Mouse (Mus musculus): ENCODE data around the gene Oosp1. TPM values are rescaled to one million over a fixed set of nuclear protein-coding genes. Genes with fewer than 3 reads are reported as not detected.

The Oosp1 gene
- 2.2 and 4.4 TPM in 2 replicates for total RNA-seq (2021)
- long read RNA-seq, partial matches to known transcripts = 0 of 1 reads
- long read RNA-seq, other reads (novel, unspliced or antisense) = 1 of 1 reads

GRCm38 (mm10) chr19:11690839-11691238 is at the start of gene Oosp1:
Gene Oosp1 (minus strand): TSS chr19:11691150.
- no peak for DNase-seq

GRCm38 (mm10) chr19:11736455-11736854 is 45.5 kb upstream of the Oosp1 start:
- DNase-seq = no peak

- DNase-seq = no peak
Measured at GRCm38 (mm10) chr19:11730278-11730677, 39.3 kb upstream of the Oosp1 start.

GRCm38 (mm10) chr19:11727304-11727703 is 36.4 kb upstream of the Oosp1 start:
- no peak for DNase-seq

- DNase-seq = no peak
Measured at GRCm38 (mm10) chr19:11725915-11726314, 35.0 kb upstream of the Oosp1 start.

DNA sequence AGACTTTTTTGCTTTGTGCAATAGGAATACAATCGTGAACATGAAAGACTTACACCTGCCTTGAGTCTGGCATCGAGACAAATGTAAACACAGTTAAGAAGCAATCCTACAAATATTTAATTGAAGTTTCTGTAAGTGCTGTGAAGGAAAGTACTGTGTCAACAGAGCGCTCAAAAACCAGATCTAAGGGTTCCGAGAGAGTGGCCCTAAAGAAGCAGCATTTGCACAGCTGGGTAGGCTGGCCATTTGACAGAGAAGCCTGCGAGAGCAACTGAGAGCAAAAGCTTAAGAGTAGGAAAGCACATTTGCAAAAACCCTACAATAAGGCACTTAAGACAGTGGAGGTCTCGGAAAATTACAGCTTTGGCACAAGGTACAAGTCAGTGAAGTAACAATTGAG is 33.3 kb upstream of the Oosp1 start:
- DNase-seq = no peak

DNA sequence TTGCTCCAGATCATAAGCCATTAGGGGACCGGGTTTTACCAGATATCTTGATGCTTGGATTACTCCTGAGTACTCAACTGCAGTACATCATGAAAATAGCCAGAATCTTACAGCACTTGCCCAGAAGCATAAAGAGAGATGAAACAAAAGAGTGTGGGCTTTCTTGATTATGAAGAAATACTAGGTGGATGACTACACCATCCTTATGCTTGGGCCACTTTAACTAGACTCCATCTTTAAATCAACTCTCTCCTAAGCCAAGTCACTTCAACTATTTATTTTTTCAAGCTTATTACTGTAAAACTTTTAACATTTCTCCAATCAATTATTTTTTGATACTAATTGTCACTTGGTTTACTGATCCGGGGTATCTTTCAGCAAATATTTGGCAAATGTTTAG is 32.9 kb upstream of the Oosp1 start:
- DNase-seq = no peak

DNA sequence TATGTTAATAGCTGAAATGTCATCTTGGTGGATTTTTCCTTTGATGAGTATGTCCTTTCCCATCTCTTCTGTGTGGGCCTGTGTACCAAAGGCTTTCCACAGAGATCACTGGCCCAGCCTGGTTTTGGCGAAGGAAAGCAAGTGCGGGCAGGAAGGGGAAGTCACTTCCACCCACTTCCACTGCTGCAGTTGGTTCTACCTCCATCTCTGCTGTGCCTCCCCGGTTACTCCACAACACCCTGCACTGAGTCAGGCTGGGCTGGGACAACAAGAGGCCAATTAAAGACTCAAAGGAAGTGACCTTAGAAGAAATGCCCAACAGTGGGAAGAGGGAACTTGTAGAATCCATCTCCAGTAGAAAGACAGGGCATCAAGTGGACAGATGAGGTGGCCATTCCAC is 29.1 kb upstream of the Oosp1 start:
- no peak for DNase-seq

DNA sequence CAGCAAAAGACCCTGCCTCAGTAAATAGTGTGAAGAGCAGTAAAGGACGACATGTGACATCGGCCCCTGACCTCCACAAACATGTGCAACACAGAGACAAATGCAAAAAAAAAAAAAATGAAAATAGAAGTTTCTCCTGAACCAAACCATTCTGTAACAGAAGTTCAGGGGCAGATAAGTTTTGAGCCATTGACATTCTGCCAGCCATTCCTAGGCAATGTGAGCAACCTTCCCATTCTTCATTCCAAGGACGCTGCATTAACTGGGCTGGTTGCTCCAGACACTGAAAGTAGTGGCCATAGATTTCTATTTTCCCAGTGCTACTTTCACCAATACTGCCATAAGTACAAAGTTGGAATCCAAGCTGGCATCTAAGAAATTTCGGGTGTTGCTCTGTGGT is 21.5 kb upstream of the Oosp1 start:
- peak; percentile 18 for DNase-seq

DNA sequence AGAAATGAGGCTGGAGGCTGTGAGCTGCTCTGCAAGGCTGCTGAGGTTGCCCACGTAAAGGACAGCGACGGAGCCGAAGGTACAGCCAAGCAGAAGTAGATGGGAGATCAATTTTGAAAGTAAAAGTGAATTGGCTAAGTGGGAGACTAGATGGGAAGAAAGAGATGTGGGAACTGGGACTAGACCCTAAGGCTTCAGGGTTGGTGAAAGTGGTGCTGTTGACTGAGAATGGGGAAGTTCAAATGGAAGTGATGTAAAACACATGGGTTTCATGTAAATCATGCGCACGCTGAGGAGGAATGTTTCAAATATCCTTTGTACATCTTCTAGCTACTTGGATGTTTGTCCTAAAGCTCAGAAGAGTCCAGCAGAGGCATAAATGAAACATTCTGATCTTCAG is 7.4 kb upstream of the Oosp1 start:
- no peak for DNase-seq

DNA sequence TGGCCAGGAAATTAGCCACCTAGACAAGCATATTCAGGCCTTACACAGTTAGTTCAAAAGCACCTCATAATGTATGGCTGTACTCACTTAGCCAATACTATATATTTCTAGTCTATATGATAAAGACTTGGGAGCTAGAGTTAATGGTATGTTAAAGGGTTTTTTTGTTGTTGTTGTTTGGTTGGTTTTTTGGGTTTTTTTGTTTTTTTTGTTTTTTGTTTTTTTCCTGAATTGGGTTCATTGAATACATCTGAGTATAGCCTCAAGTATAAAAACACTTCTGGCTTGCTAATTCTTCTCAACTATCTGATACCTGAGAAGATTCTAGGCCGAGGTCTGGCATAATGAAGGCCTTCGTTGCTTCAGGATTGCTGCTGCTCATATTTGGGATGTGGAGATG is 5.8 kb upstream of the Oosp1 start, which contains the start of gene Oosp3:
Oosp3 (plus strand) TSS at position 301 of the 400 bp plus-strand sequence.
- no peak for DNase-seq

- no peak for DNase-seq
Measured at GRCm38 (mm10) chr19:11691454-11691853, 504 bp upstream of the Oosp1 start.

- no peak for DNase-seq
Measured at GRCm38 (mm10) chr19:11661562-11661961, 29.4 kb downstream of the Oosp1 start.

- no peak for DNase-seq
Measured at GRCm38 (mm10) chr19:11660459-11660858, 30.5 kb downstream of the Oosp1 start, which contains the start of gene Oosp2. Gene Oosp2 (minus strand): TSS chr19:11660559.

DNA sequence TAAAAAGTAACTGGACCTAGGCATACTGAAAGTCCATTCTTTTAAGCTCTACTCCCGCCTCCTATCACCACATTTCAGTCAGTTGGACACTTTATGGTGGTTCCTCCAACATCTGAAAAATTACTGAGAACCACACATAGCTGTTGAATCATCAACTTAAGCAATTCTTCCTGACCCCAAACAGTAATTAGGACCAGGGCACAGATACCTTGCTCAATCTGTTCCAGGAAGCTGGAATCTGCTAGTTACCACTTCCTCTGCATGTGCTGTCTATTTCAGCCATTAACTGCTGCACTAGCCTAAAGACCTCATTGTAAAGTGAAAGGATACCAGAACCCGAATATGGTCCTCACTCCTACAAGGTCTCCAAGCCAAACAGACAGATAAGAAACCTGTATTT is 31.8 kb downstream of the Oosp1 start:
- no peak for DNase-seq

GRCm38 (mm10) chr19:11649564-11649963 is 41.4 kb downstream of the Oosp1 start:
- no peak for DNase-seq

- DNase-seq = no peak
Measured at GRCm38 (mm10) chr19:11646166-11646565, 44.8 kb downstream of the Oosp1 start.

GRCm38 (mm10) chr19:11640732-11641131 is 50.2 kb downstream of the Oosp1 start, which contains the start of gene Ms4a3:
Gene Ms4a3 (minus strand): TSS chr19:11640851.
- no peak for DNase-seq

DNA sequence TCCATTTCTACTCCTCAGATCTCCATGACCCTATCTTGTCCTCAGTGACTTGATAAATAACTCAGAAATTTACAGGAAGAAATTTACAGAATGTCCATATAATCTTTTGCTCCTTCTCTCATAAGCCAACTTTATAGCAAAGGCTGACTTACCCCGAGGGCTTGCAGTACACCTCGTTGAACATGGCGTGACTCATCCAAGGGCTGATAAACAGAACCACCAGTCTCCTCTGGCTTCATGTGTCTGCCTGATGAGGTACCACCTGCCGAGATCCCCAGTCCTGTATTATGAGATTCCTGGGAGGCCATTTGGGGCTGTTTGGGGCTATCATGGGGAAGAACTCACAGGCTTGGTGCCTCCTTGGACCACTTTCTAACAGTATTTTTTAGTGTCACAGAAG is 51.9 kb downstream of the Oosp1 start:
- no peak for DNase-seq

DNA sequence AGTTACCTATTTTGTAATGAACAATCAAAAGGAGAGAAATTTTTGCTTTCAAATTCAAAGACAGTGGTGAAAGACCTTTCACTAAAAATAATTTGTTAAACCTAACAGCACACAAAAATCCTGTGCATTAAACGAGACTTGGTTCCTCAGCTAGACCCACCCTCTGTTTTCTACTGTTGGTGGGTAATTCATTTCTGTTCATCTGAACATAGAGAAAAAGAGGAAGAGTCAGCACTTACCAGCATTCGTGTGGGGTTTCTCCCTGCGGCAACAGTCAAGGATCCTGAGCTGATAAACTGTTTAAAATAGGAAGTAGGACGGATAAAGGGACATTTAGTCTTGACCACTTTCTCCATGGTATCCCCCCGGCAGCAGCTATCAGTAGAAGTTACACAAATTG is 55.4 kb downstream of the Oosp1 start:
- DNase-seq = no peak

DNA sequence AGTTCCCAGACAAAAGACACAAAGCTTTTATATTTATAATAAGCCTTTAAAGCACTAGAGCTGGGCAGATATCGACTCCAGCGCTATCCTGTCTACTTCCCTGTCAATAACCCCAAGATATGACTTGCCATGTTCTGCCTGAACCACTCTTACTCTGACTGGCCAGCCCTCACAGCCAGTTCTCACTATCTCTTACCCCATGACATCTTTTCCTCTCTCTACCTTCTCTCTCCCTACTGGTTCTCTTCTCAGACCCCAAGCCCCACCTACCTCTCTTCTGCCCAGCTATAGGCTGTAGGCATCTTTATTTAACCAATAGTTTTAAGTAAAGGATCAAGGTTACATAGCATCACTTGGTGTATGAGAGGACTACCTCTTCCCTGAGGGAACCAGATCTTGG is 56.6 kb downstream of the Oosp1 start:
- no peak for DNase-seq

- no peak for DNase-seq
Measured at GRCm38 (mm10) chr19:11633732-11634131, 57.2 kb downstream of the Oosp1 start.

- no peak for DNase-seq
Measured at GRCm38 (mm10) chr19:11625231-11625630, 65.7 kb downstream of the Oosp1 start.

DNA sequence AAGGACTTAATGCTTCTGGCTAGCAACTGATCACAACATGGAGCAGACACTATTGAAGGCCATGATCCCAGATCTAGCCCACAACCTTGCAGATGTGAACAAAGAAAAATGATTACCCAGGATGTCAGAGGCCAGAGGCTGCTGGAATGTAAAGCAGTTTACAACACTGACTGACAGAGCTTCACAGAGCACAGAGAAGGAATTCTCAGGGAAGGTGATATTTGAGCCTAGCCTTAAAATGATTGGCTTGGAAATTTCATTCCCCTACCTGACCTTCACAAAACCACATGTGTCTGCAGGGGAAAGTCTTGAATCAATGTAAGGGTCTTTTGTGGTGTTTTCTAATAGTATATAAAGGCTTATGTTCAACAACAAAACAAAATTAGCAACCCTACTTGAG is 66.2 kb downstream of the Oosp1 start:
- DNase-seq = no peak

- no peak for DNase-seq
Measured at GRCm38 (mm10) chr19:11623551-11623950, 67.4 kb downstream of the Oosp1 start, which contains the start of gene Ms4a2. Gene Ms4a2 (minus strand): TSS chr19:11623719.

Data from adrenal gland, postnatal 25 days (tissue).